Mouse (Mus musculus) ES-E14 (cell line): ENCODE measurements around the gene Gins1.

Experiments used
- CHD2 ChIP-seq: IDR thresholded peaks from 2 replicates; pipeline ENCODE4 v1.6.1; 2014; ENCODE audit warnings: mild to moderate bottlenecking, low read depth, low read length, inconsistent platforms
- HCFC1 ChIP-seq: IDR thresholded peaks from 2 replicates; pipeline ENCODE4 v1.6.1; 2012; ENCODE audit warnings: low read length, inconsistent platforms, borderline replicate concordance; ENCODE audit not compliant: insufficient read depth
- MAFK ChIP-seq: IDR thresholded peaks from 2 replicates; pipeline ENCODE4 v1.6.1; 2014; ENCODE audit warnings: mild to moderate bottlenecking, low read depth, low read length, inconsistent platforms; ENCODE audit not compliant: insufficient read depth
- ZC3H11A ChIP-seq: IDR thresholded peaks from 2 replicates; pipeline ENCODE4 v1.6.1; 2012; ENCODE audit warnings: low read depth, mild to moderate bottlenecking, inconsistent platforms, low read length, borderline replicate concordance
- ZNF384 ChIP-seq: IDR thresholded peaks from 2 replicates; pipeline ENCODE4 v1.6.1; 2012; ENCODE audit warnings: low read depth, low read length, inconsistent platforms

DNA sequence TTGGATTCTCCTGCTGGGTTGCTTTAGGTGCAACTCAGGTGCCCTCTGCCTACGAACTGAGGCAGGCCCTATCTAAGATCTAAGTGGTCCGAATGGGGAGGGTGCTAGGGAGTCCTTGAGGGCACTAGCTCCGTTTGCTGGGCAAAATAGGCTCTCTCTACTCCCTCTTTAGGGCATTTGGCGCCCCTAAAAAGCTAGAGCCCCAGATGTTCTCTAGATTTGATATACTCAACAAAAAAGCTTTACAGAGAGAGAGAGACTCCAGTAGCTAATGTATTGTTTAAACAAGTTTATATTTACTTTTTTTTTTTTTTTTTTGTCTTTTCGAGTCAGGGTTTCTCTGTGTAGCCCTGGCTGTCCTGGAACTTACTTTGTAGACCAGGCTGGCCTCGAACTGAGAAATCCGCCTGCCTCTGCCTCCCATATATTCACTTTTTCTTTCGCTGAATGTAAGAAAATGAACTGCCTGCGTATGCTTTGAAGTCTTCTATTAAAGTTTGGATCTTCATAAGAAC lies at the start of gene Gins1:
- no peak for TF ChIP-seq HCFC1
- TF ChIP-seq CHD2: no peak
- no peak for TF ChIP-seq MAFK
- TF ChIP-seq ZNF384: no peak
- TF ChIP-seq ZC3H11A: no peak
